Mouse (Mus musculus) testis, postnatal 10 days (tissue): ENCODE results near the gene Ankdd1b.

Source experiments
- DNase-seq: peaks from one replicate; pipeline ENCODE4 v3.0.0; 2021; ENCODE audit warnings: low spot score

Ankdd1b gene

DNA sequence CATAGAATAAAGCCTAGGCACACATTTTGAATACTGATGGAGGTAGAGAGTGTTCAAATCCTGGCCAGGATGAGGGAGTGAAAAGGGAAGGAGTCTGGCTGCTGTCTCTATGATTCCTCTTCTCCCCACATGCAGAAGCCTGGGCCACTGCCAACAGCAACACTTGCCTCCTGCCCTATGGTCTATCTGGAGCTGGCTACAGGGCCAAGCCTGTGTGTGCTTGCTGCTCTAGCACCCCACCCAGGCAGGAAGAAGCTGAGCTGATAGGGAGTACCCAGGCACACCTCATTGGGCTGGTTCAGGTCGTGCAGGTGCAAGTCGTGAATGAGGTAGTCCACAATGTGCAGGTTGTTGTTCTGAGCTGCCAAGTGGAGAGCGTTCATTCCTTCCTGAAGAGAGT, 16.7 kb downstream of the Ankdd1b start:
- no peak for DNase-seq

DNA sequence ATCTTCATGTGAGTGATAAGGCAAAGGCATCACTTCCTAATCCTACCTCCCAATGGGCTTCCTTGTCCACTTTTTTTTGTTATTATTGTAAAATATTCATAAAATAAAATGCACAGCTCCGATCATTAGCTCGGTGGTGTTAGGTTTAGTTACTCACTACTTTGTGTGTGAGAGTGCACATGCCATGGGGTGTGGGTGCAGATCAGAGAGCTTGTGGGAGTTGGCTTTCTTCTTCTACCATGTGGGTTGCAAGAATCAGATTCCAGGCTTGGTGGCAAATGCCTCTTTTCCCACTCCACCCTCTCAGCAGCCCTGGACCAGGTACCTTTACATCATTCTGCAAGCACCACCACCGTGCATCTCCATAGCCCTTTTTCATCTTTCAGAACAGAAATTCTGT, 18.4 kb downstream of the Ankdd1b start:
- DNase-seq = no peak

GRCm38 (mm10) chr13:96451386-96452140, 19.4 kb downstream of the Ankdd1b start:
- DNase-seq = no peak

DNA sequence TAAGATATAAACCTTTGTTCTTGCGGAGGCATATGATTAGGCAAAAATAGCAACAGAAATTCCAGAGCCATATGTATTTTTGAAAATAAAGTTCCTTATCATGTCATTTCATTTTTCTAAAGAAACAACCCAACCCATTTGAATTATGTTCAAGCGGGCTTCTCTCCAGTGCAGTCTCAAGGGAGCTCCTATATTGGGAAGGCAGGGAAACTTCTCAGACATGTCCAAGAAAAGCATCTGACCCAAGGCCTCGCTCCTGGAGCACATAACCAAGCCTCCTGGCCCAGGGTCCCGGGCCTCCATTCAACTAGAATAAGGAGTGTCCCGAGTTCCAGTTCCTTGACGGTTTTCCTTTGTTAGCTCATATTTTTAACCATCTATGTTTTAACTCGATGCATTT, 20.1 kb downstream of the Ankdd1b start:
- no peak for DNase-seq

DNA sequence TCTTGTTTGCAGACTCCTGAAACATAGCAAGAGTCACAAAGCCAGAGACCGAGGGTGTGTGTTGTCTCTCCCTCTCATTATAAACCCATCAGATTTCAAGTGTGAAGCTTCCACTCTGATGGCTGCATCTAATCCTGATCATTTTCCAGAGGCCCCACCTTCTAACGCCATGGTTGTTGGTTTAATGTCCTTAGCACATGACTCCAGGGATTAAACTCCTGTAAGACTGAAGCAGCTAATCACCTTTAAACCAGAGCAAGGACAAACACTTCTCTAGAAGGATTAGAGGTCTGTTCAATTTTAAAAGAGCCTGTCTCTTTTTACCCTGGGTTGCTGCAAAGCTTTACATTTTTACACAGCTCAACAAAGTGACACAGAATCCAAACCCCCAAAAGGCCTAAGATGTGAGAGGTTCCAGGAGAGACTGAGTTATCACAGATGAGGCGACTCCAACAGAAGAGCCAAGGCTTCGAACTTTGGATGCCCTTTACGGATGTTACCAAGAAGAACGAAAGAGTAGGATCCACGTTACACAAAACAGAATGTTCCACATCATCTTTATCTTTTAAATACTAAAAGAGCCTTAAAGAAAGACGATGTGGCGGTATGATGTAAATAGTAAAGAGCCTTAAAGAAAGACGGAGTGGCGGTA, 20.7 kb downstream of the Ankdd1b start:
- no peak for DNase-seq

GRCm38 (mm10) chr13:96440436-96440835, 30.6 kb downstream of the Ankdd1b start:
- DNase-seq = no peak

DNA sequence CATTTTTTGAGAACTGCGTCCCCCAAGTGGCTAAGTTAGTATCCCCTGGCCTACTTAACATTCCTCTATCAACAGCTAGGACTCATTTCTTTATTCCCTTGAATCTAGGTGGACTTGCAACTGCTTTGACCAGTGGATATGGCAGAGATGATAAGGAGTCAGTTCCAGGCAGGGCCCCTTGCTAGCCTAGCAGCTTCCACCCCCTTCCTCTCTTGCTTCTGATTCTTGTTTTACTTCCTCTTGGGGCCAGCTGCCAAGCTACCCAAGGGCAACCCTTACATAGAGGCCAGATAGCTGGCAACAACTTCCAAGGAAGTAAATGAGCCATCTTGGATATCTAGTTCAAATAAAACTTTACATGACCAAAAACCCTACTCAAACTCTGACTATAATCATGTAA, 34.1 kb downstream of the Ankdd1b start:
- DNase-seq = no peak

- DNase-seq = no peak
Observed at GRCm38 (mm10) chr13:96435793-96436192, 35.2 kb downstream of the Ankdd1b start.

- peak; percentile 63 for DNase-seq
Observed at GRCm38 (mm10) chr13:96434899-96435331, 36.1 kb downstream of the Ankdd1b start.

GRCm38 (mm10) chr13:96433648-96434190, 37.3 kb downstream of the Ankdd1b start:
- DNase-seq = no peak

- DNase-seq = no peak
Observed at GRCm38 (mm10) chr13:96433041-96433440, 38.0 kb downstream of the Ankdd1b start.

GRCm38 (mm10) chr13:96432376-96432811, 38.6 kb downstream of the Ankdd1b start:
- no peak for DNase-seq

DNA sequence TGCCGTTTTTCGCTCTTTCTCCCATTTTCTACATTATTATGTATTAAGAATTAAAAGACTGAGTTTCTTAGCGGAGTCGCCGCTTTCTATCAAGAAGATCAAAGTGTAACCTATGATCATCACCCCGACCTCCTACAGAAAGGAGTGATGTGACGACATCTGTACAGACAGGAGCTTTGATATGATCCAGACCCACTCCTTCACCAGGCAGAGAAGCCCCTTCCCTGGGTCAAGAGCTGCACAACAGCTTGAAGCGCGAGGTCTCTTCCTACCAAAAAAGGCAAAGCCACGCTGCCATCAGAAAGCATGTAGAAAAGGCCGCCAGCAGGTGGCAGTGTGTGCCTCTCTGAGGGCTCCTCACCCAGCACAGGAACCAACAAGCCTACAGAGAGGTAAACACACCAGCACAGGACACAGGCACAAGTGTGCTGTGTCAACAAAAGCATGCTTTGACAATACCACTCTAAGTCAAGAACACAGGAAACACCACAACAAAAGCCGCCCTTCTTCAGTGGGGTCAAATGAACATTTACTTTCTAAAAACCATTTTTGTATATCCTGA, 39.3 kb downstream of the Ankdd1b start:
- peak; percentile 95 for DNase-seq

GRCm38 (mm10) chr13:96428531-96428930, 42.5 kb downstream of the Ankdd1b start:
- DNase-seq = no peak

DNA sequence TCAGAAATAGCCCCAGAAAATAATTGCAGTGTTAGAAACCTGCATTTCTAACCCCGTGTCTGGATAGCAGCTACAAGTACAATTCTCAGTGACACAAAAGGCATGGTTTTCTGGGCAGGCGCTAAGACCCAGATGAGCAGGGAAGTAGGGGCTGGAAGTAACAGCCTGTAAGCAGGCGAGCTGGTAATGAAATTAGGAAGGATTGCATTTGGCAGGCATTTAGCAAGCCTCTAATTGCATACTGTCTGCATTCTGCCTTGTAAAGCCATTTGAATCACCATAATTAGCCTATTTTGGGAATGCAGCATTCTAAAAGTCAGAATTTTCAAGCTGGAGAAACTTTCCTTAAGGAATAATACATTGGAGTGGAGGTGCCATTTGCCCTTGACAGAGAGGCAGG, 45.0 kb downstream of the Ankdd1b start:
- DNase-seq = no peak

- DNase-seq = no peak
Observed at GRCm38 (mm10) chr13:96424496-96425274, 46.3 kb downstream of the Ankdd1b start.

DNA sequence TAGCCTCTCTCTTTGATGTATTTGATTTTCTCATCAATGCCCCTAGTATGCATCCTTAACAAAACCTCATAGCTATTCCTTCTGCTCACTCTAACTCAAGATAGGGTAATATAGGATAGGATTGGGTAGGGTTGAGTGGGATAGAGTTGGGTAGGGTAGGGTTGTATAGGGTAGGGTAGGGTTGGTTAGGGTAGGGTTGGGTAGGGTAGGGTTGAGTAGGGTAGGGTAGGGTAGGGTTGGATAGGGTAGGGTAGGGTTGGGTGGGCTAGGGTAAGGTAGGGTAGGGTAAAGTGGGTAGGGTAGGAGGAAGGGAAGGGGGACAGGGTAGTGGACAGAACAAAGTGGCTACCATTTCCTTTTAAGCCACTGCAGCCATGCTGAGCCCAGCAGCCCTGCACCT, 49.8 kb downstream of the Ankdd1b start:
- no peak for DNase-seq

DNA sequence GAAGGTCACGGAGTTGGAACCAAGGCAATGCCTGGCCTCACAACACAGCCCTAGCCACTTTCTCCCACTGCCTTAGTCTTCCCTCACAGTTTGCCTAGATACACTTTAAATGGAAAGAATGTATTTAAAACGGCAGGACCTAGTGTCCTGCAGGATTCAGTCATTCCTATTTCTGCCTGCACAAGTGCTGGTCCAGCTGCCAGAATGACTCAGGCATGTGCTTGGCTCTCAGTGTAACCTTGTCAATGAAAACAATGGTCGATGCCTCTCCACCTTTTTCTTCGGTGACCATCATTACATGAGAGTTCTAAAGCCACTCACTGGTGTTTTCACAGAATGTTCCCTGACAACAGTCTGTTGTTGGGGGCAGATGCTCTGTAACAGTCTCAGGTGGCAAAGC, 52.5 kb downstream of the Ankdd1b start:
- peak; percentile 27 for DNase-seq

DNA sequence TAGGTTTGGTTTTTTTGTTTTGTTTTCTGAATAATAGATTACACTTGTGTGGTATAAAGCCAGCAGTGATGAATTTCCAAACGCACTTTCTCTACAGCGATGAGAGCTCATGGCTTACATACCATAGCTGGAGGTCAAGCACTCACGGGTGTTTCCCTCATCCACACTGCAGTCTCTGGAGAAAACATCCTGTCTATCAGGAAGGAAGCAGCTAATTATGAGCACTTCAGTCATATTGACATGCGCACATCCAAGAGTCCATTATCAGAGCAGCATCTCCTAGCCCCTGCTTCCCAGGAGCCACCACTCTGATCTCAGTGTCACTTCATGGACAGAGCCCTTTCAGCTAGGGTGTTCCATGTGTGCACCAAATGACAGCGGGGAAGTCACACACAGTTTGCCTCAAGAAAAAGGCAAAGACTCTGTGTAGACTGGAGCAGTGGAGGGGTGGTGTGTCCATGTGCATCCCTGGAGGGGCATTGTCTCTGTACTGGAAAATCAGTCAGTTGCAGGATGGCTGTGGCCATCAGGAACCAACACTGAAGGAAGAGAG, 53.7 kb downstream of the Ankdd1b start:
- peak; percentile 22 for DNase-seq

DNA sequence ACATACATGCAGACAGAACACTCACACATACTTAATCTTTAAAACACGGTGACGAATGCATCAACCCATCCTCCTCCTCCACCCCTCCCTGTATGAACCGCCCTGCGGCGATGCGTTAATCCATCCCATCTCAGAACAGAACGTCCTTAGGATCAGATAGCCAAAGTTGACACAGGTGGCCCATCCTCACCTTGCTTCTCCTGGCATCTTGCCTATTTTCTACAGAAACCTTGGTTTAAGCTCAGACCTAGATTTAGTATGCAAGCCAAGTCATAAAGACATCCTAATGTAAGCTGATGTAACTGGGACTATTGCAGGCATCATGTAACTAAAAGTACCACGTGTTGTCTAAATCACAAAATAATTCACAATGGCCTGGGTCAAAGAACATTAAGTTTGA, 54.6 kb downstream of the Ankdd1b start:
- no peak for DNase-seq

DNA sequence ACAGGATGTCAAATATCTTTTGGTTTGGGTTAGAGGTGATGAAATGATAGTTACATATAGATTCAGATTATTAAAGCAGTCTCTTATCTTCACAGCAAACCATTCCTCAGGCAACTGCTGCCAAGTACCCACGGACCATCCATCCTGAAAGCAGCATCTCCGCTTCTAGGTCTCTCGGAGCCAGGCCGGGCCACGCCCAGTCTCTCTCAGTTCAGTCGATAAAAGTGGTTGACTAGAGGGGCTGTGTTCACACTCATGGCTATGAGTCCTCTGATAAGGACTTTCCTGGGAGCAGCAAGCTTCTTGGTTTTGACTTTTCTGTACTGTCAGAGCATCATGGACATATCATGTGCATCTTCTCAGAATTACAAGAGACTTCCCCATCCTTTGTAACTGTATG, 56.6 kb downstream of the Ankdd1b start:
- no peak for DNase-seq

- DNase-seq = no peak
Observed at GRCm38 (mm10) chr13:96408786-96409185, 62.2 kb downstream of the Ankdd1b start.
